Mouse (Mus musculus) embryonic facial prominence, embryonic 13.5 days (tissue): Measurements from ENCODE around the gene Fkbp5. TPM values are rescaled to one million over a fixed set of nuclear protein-coding genes. Genes with fewer than 3 reads are reported as not detected.

Source experiments
- ATAC-seq: fragments of 200-750 bp; cut with Nextera tagmentation; 2 replicates; pipeline ENCODE4 v1.8.0; 2017; ENCODE audit warnings: low read depth; ENCODE audit not compliant: insufficient number of reproducible peaks, insufficient read depth, low FRiP score, low TSS enrichment
- H3K27ac ChIP-seq: fragments of 300-500 bp; sonication (generic); 2 replicates; pipeline ENCODE4 v1.5.1; 2015; ENCODE audit warnings: moderate library complexity, mild to moderate bottlenecking, inconsistent platforms
- H3K27me3 ChIP-seq: fragments of 300-500 bp; sonication (generic); 2 replicates; pipeline ENCODE4 v1.6.1; 2015; ENCODE audit warnings: mild to moderate bottlenecking, inconsistent platforms
- H3K36me3 ChIP-seq: fragments of 300-500 bp; sonication (generic); 2 replicates; pipeline ENCODE4 v1.6.1; 2015; ENCODE audit warnings: mild to moderate bottlenecking, inconsistent platforms
- H3K4me1 ChIP-seq: fragments of 300-500 bp; sonication (generic); 2 replicates; pipeline ENCODE4 v1.6.1; 2015; ENCODE audit warnings: inconsistent platforms
- H3K4me2 ChIP-seq: fragments of 300-500 bp; sonication (generic); 2 replicates; pipeline ENCODE4 v1.6.1; 2015; ENCODE audit warnings: moderate library complexity, mild to moderate bottlenecking, inconsistent platforms
- H3K4me3 ChIP-seq: fragments of 300-500 bp; sonication (generic); 2 replicates; pipeline ENCODE4 v1.5.1; 2015; ENCODE audit warnings: mild to moderate bottlenecking, inconsistent platforms
- H3K9ac ChIP-seq: fragments of 300-500 bp; sonication (generic); 2 replicates; pipeline ENCODE4 v1.6.1; 2015; ENCODE audit warnings: mild to moderate bottlenecking, inconsistent platforms
- H3K9me3 ChIP-seq: fragments of 300-500 bp; sonication (generic); 2 replicates; pipeline ENCODE4 v1.6.1; 2016; ENCODE audit warnings: inconsistent platforms
- WGBS: fragments of 180-500 bp; shearing (Covaris S2); methylation state at CpG from one replicate; pipeline ENCODE4 v1.1.7; 2015; ENCODE audit warnings: mixed read lengths; 5-methylcytosine and 5-hydroxymethylcytosine counted together
- polyA plus RNA-seq: library from polyadenylated mRNA; unstranded; fragments of >200 nt; fragmentation: Nextera tagmentation; extraction: Ambion mirVana; gene quantifications from 2 replicates; pipeline ENCODE4 v1.2.1, GENCODE M21; 2015

Fkbp5 gene
- polyA plus RNA-seq, 1 experiment from 2014 or later = 24.5 TPM

- Histone ChIP-seq H3K4me2 (no peak overlapping the region), H3K4me3 (no peak overlapping the region), H3K27ac (no peak overlapping the region), H3K9me3 (peaks cover 26% of the 10 kb centered on the region), H3K9ac (no peak overlapping the region), H3K36me3 (no peaks in the 10 kb centered on the region), H3K27me3 (0 out of 2 replicates have a peak, but pooled peaks cover 5% of the 10 kb centered on the region), H3K4me1 (no peaks in the 10 kb centered on the region)
- no peak for ATAC-seq
- WGBS = 49% methylated on average over 12 of the region's 12 CpGs
Measured at GRCm38 (mm10) chr17:28537881-28538280, 20.6 kb upstream of the Fkbp5 start.

DNA sequence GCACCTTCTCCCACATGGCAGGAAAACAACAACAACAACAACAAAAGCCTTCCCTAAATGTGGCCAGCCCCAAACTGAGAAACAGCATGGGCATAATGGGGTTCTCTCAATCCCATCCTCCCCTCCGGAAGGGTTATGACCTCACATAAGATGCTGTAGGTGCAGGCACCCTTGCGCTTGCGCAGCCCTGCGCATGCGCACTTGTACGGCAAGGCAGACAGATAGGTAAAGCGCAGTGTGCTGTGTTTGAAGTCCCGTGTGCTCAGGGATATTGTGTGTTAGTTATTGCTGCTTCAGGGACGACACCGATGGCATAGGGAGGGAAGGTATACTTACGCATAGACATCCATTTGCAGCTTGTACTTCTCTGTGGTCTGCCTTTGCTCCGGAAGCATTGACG, 16.0 kb upstream of the Fkbp5 start:
- no peak overlapping the region for H3K9ac ChIP-seq
- 0 out of 2 replicates have a peak, but pooled peaks cover 4% of the 10 kb centered on the region for H3K9me3 ChIP-seq
- ATAC-seq = no peak
- H3K27ac ChIP-seq = no peak overlapping the region
- no peak overlapping the region for H3K4me2 ChIP-seq
- 0 out of 2 replicates have a peak, but pooled peaks cover 5% of the 10 kb centered on the region for H3K27me3 ChIP-seq
- H3K36me3 ChIP-seq = no peaks in the 10 kb centered on the region
- peaks cover 7% of the 10 kb centered on the region for H3K4me1 ChIP-seq
- WGBS = 90% methylated on average over 13 of the region's 13 CpGs
- no peak overlapping the region for H3K4me3 ChIP-seq

DNA sequence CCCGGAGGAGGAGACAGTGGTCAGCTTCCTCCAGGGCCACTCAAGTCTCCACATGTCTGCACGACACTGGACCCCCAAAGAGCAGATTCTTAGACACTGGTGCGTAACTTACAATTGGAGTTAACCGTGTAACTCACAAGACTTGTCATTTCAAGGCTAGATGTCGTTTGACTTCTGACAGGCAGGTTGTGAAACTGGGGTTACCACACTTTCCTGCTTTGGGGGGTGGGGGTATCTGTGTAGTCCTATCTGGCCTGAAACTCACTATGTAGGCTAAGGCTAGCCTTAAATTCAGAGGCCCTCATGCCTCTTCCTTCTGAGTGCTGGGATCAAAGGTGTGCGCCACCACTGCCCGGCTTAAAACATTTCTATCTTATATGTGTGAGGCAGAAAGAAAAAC, 15.2 kb upstream of the Fkbp5 start:
- Histone ChIP-seq H3K4me3 (no peak overlapping the region), H3K27ac (no peak overlapping the region), H3K9me3 (0 out of 2 replicates have a peak, but pooled peaks cover 3% of the 10 kb centered on the region), H3K27me3 (0 out of 2 replicates have a peak, but pooled peaks cover 3% of the 10 kb centered on the region), H3K4me1 (peaks cover 11% of the 10 kb centered on the region), H3K9ac (no peak overlapping the region), H3K36me3 (no peaks in the 10 kb centered on the region), H3K4me2 (no peak overlapping the region)
- 84% methylated on average over 7 of the region's 7 CpGs for WGBS
- ATAC-seq = no peak

- H3K9ac ChIP-seq = peak overlapping the region; percentile 36
- no peak overlapping the region for H3K4me3 ChIP-seq
- H3K4me2 ChIP-seq = peak overlapping the region; percentile 34
- no peak overlapping the region for H3K27ac ChIP-seq
- no peaks in the 10 kb centered on the region for H3K9me3 ChIP-seq
- WGBS = 12% methylated on average over 18 of the region's 18 CpGs
- ATAC-seq = no peak
- no peaks in the 10 kb centered on the region for H3K36me3 ChIP-seq
- H3K4me1 ChIP-seq = peaks cover 16% of the 10 kb centered on the region
- H3K27me3 ChIP-seq = no peaks in the 10 kb centered on the region
Measured at GRCm38 (mm10) chr17:28531946-28532345, 14.6 kb upstream of the Fkbp5 start.

- H3K9me3 ChIP-seq = no peaks in the 10 kb centered on the region
- H3K27ac ChIP-seq = no peak within 1 kb of the TSS; the same call in 1 of the 2 replicates
- H3K4me1 ChIP-seq = peaks cover 16% of the 10 kb centered on the region
- ATAC-seq = no peak
- 81% methylated on average over 6 of the region's 6 CpGs for WGBS
- H3K9ac ChIP-seq = peak within 1 kb of the TSS; percentile 36; the same call in 1 of the 2 replicates
- no peaks in the 10 kb centered on the region for H3K27me3 ChIP-seq
- no peak within 1 kb of the TSS for H3K4me3 ChIP-seq
- no peaks in the 10 kb centered on the region for H3K36me3 ChIP-seq
- H3K4me2 ChIP-seq = peak within 1 kb of the TSS; percentile 34
Measured at GRCm38 (mm10) chr17:28530506-28530905, 13.2 kb upstream of the Fkbp5 start, which contains the start of gene Armc12. Armc12 (plus strand) TSS chr17:28530806.

- H3K9me3 ChIP-seq = no peaks in the 10 kb centered on the region
- H3K9ac ChIP-seq = no peak overlapping the region
- H3K4me3 ChIP-seq = no peak overlapping the region
- ATAC-seq = no peak
- peaks cover 19% of the 10 kb centered on the region for H3K4me1 ChIP-seq
- 64% methylated on average over 4 of the region's 4 CpGs for WGBS
- no peaks in the 10 kb centered on the region for H3K36me3 ChIP-seq
- no peaks in the 10 kb centered on the region for H3K27me3 ChIP-seq
- no peak overlapping the region for H3K27ac ChIP-seq
- no peak overlapping the region for H3K4me2 ChIP-seq
Measured at GRCm38 (mm10) chr17:28529116-28529515, 11.8 kb upstream of the Fkbp5 start.

DNA sequence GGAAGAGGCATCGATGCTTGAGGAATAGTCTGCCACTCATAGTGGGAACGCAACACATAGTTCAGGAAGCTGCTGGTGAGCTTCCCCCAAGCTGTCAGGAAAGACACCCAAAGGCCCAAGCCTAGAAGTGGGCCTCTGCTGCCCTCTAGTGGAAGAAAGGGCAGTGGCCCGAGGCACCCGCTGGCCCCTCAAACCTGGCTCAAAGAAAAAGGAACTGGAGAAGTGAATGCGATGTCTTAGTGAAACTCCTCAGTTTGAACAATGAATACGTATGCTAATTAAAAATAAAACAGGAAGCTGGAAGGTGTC, 10.7 kb upstream of the Fkbp5 start:
- Histone ChIP-seq H3K9ac (peak overlapping the region; percentile 51; the same call in 1 of the 2 replicates), H3K27ac (no peak overlapping the region), H3K9me3 (no peaks in the 10 kb centered on the region), H3K4me3 (peak overlapping the region; percentile 20; the same call in 1 of the 2 replicates), H3K4me2 (peak overlapping the region; percentile 51), H3K4me1 (peaks cover 28% of the 10 kb centered on the region), H3K27me3 (no peaks in the 10 kb centered on the region), H3K36me3 (no peaks in the 10 kb centered on the region)
- WGBS = 2% methylated on average over 6 of the region's 6 CpGs
- no peak for ATAC-seq

- H3K36me3 ChIP-seq = no peaks in the 10 kb centered on the region
- no peak overlapping the region for H3K27ac ChIP-seq
- WGBS = 44% methylated on average over 12 of the region's 12 CpGs
- H3K4me1 ChIP-seq = peaks cover 31% of the 10 kb centered on the region
- peak overlapping the region; percentile 20; the same call in 1 of the 2 replicates for H3K4me3 ChIP-seq
- no peak for ATAC-seq
- H3K4me2 ChIP-seq = peak overlapping the region; percentile 51
- H3K9ac ChIP-seq = peak overlapping the region; percentile 51; the same call in 1 of the 2 replicates
- no peaks in the 10 kb centered on the region for H3K9me3 ChIP-seq
- no peaks in the 10 kb centered on the region for H3K27me3 ChIP-seq
Measured at GRCm38 (mm10) chr17:28527184-28528042, 10.1 kb upstream of the Fkbp5 start.

DNA sequence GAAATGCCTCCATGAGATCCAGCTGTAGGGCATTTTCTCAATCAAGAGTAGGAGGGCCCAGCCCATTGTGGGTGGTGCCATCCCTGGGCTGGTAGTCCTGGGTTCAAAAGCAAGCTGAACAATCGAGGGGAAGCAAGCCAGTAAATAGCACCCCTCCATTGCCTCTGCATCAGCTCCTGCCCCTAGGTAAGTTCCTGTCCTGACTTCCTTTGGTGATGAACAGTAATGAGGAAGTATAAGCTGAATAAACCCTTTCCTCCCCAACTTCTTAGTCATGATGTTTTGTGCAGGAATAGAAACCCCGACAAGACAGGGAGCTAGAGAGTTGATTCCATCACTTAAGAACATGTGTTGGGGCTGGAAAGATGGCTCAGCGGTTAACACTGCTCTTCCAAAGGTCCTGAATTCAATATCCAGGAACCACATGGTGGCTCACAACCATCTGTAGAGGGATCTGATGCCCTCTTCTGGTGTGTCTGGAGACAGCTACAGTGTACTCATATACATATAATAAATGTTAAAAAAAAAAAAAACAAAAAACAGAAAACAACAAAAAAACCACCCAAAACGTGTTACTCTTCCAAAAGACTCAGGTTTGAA, 7.6 kb upstream of the Fkbp5 start:
- Histone ChIP-seq H3K4me2 (no peak overlapping the region), H3K4me3 (no peak overlapping the region), H3K27ac (no peak overlapping the region), H3K9me3 (no peaks in the 10 kb centered on the region), H3K36me3 (no peaks in the 10 kb centered on the region), H3K4me1 (peaks cover 34% of the 10 kb centered on the region), H3K27me3 (peaks cover 8% of the 10 kb centered on the region; the same call in 1 of the 2 replicates), H3K9ac (no peak overlapping the region)
- 72% methylated on average over 4 of the region's 4 CpGs for WGBS
- ATAC-seq = no peak

DNA sequence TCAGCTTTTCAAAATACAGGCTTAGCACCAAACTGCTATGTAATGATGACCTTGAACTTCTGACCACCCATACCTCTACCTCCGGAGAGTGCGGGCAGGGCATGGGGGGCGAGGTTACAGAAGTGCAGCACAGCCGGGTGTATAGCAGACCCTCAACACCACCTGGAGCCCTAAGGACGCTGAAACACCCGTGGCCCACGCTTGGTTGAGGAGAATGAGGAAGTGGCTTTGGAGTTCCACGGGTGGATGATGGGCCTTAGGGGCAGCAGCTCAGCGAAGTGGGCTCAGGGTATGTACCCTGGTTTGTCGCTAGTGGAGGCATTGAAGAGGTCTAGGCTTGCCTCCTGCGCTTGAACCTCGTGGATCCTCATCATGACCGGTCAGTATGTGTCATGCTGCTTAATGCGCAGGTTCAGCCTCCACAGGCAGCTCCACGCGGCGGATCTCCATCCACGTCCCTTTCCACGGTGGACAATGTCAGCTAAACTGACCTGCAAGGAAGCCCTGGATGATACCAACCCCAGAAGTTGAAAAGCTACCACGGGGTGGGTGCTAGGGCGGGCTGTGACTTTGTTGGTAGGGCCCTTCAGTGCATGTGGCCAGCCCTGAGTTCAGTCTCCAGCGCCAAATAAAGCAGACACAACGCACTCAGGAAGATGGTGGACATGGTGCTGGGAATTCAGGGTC, 6.8 kb upstream of the Fkbp5 start:
- ATAC-seq = no peak
- WGBS = 84% methylated on average over 23 of the region's 23 CpGs
- H3K36me3 ChIP-seq = no peaks in the 10 kb centered on the region
- peak overlapping the region; percentile 69; the same call in 1 of the 2 replicates for H3K4me3 ChIP-seq
- peak overlapping the region; percentile 95 for H3K4me2 ChIP-seq
- H3K4me1 ChIP-seq = peaks cover 34% of the 10 kb centered on the region
- no peaks in the 10 kb centered on the region for H3K9me3 ChIP-seq
- H3K27me3 ChIP-seq = peaks cover 8% of the 10 kb centered on the region; the same call in 1 of the 2 replicates
- no peak overlapping the region for H3K9ac ChIP-seq
- no peak overlapping the region; the same call in 1 of the 2 replicates for H3K27ac ChIP-seq

- peaks cover 8% of the 10 kb centered on the region; the same call in 1 of the 2 replicates for H3K27me3 ChIP-seq
- no peaks in the 10 kb centered on the region for H3K9me3 ChIP-seq
- H3K4me1 ChIP-seq = peaks cover 38% of the 10 kb centered on the region
- H3K4me3 ChIP-seq = peak overlapping the region; percentile 69
- no peaks in the 10 kb centered on the region for H3K36me3 ChIP-seq
- WGBS = 9% methylated on average over 28 of the region's 28 CpGs
- no peak for ATAC-seq
- peak overlapping the region; percentile 95 for H3K4me2 ChIP-seq
- peak overlapping the region; percentile 79 for H3K9ac ChIP-seq
- peak overlapping the region; percentile 91 for H3K27ac ChIP-seq
Measured at GRCm38 (mm10) chr17:28523355-28524008, 6.2 kb upstream of the Fkbp5 start.
